Mouse (Mus musculus): ENCODE data around the gene Exosc9.

Gene Exosc9

DNA sequence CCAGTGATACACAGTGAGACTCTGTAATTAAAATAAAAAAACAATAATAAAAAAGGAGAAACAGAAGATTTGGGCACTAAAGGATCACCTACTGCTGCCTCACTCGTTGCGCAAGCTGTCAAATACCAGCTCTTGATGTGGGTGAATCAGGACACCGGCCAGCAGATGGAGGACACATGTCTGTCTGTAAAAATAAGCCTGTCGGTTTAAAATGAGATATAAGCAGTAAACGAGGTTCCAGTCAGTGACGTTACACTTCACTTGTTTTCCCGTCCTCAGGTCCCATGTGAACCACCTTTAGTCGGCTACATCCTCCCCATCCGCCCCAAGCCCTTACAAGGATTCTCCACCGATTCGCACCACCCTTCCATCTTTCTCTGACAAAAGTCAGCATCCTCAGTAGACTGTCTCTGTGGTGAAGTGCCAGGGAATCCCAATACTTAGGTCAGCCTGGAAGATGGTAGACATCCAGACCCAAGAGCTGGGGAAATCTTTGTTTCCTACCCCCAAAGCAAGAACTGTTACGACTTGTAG is 488 bp upstream of the Exosc9 start:
- DNase-seq (ENCODE audit: low read depth, low spot score) = no peak

GRCm38 (mm10) chr3:36557601-36558000 is 5.2 kb downstream of the Exosc9 start:
- no peak for DNase-seq (ENCODE audit: low read depth, low spot score)

GRCm38 (mm10) chr3:36559606-36560005 is 7.2 kb downstream of the Exosc9 start:
- DNase-seq (ENCODE audit: low read depth, low spot score) = no peak

- DNase-seq (ENCODE audit: low read depth, low spot score) = no peak
Measured at GRCm38 (mm10) chr3:36563666-36564065, 11.3 kb downstream of the Exosc9 start.

DNA sequence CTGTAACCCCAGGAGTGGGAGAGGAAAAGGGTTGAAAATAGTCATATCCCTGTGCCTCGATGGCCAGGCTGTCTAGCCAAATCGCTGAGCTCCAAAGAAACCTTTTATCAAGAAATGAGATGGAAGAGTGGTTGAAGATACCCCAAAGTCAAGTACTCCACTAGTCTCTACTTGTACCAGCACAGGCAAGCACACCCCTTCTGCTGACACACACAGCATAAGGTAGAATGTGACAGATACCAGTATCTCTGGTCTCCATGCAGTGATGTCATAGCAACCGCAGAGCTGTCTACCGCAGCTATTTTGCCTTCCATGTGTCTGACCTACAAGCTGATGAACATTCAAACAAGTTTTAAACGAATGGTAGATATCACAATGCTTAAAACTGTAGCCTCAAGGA is 17.4 kb downstream of the Exosc9 start:
- no peak for DNase-seq (ENCODE audit: low read depth, low spot score)

- DNase-seq (ENCODE audit: low read depth, low spot score) = no peak
Measured at GRCm38 (mm10) chr3:36571361-36571826, 19.0 kb downstream of the Exosc9 start.

GRCm38 (mm10) chr3:36571827-36572378 is 19.5 kb downstream of the Exosc9 start, which contains the start of gene Ccna2:
TSS of gene Ccna2 (minus strand) at chr3:36572150.
- DNase-seq (ENCODE audit: low read depth, low spot score) = peak; percentile 99

DNA sequence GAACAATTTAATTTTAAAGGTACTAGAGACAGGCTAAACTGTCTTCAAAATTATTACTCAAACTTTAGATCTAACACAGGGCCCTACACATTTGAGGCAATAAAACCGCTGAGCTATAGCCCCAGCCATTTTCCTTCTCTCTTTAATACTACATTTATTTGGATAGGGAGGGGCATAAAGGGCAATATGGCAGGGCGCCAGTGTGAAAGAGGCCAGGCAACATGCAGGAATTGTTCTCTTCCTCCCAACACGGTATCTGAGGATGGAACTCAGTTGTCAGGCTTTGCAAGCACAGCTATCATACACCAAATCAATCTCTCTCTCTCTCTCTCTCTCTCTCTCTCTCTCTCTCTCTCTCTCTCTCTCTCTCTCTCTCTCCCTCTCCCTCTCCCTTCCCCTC is 46.4 kb downstream of the Exosc9 start:
- DNase-seq (ENCODE audit: low read depth, low spot score) = no peak

GRCm38 (mm10) chr3:36599773-36600172 is 47.4 kb downstream of the Exosc9 start:
- peak; percentile 57 for DNase-seq (ENCODE audit: low read depth, low spot score)

DNA sequence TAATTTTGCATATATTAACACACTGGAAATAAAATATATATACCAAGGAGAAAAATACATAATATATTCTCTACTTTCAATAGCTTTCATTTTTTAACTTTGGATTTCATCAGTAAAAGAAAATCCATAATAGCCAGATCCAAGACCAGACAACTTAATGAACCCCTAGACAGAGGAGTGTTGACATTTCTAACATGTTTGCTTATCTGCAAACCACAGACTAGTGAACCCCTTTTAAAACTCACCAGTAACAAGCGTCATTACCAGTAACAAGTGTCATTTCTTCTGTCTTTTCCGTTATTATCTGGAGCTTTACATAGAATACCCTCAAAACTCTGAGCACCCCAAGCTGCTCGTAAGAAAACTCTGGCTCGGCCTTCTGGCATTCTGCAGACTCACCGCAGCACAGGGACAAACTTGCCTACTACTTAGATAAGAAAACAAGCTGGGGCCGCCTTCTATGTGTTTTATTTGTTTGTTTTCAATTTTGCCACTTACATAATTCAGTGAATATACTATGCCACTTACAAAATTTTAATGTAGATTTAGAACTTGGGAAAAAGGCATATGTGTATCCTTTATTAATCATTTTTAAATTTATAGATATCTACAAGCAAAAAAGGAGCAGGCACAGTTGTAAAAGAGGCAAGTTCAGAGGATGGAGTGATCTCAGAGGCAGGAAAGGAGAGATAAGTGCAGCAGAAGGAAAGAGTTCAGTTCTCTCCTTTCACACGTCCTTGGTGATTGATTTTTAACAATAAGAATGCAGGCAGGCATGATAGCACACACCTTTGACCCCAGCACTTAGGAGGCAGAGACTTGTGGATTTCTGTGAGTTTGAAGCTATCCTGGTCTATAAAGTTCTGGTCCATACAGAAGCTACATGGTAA is 53.7 kb downstream of the Exosc9 start:
- DNase-seq (ENCODE audit: low read depth, low spot score) = no peak

- DNase-seq (ENCODE audit: low read depth, low spot score) = no peak
Measured at GRCm38 (mm10) chr3:36612687-36613086, 60.3 kb downstream of the Exosc9 start.

- DNase-seq (ENCODE audit: low read depth, low spot score) = peak; percentile 93
Measured at GRCm38 (mm10) chr3:36613202-36613907, 60.9 kb downstream of the Exosc9 start, which contains the start of gene Bbs7. TSS of gene Bbs7 (minus strand) at chr3:36613477.

DNA sequence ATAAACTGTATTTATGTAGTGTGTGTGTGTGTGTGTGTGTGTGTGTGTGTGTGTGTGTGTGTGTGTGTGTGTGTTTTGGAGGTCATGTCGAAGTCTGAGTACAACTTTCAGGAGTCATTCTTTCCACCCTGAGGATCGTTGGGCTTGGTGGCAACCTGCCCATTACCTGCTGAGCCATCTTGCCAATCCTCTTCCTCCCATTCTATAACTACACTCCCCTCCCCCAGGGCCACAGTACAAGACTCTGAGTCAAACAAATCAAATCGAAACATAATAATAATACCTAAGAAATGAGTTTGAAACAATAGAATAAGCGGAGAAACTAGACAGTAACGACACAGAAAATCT is 61.5 kb downstream of the Exosc9 start:
- DNase-seq (ENCODE audit: low read depth, low spot score) = no peak

Measured in A20 (cell line).